Mouse (Mus musculus) cortical plate, adult 2 months (tissue): ENCODE results near the gene Cenpt. TPM values are rescaled to one million over a fixed set of nuclear protein-coding genes. Genes with fewer than 3 reads are reported as not detected.
"Not testable (repeated sequence)": the region's sequence is repeated elsewhere in the genome, so short reads cannot be mapped to it uniquely, and the experiment has no call there.

Experiments used
- H3K27ac ChIP-seq: fragments of 200-500 bp; 2 replicates; pipeline ENCODE4 v1.5.1; 2012; ENCODE audit warnings: low read length, control low read depth, inconsistent platforms; ENCODE audit not compliant: insufficient read depth
- H3K4me1 ChIP-seq: fragments of 200-500 bp; 2 replicates; pipeline ENCODE4 v1.6.1; 2011; ENCODE audit warnings: low read length; ENCODE audit not compliant: control insufficient read depth, insufficient read depth
- H3K4me3 ChIP-seq: fragments of 200-500 bp; 2 replicates; pipeline ENCODE4 v1.5.1; 2011; ENCODE audit warnings: mild to moderate bottlenecking, low read length, control low read depth; ENCODE audit not compliant: insufficient read depth
- CTCF ChIP-seq: fragments of 200-500 bp; IDR thresholded peaks from 2 replicates; pipeline ENCODE4 v1.5.1; 2011; ENCODE audit warnings: mild to moderate bottlenecking, control low read depth, low read length; ENCODE audit not compliant: insufficient read depth; ENCODE audit errors: extremely low read depth
- POLR2A ChIP-seq: fragments of 200-500 bp; IDR thresholded peaks from 2 replicates; pipeline ENCODE4 v1.6.1; 2011; ENCODE audit warnings: mild to moderate bottlenecking, low read length, control low read depth; ENCODE audit not compliant: insufficient read depth; ENCODE audit errors: extremely low read depth
- polyA plus RNA-seq: library from polyadenylated mRNA; depleted of rRNA; stranded (reverse); fragments of >200 nt; gene quantifications from 2 replicates; pipeline ENCODE4 v1.2.3, GENCODE M21; 2012

The Cenpt gene
- polyA plus RNA-seq, 1 experiment: 33.2 TPM

- Histone ChIP-seq H3K27ac (no peak overlapping the region), H3K4me3 (no peak overlapping the region), H3K4me1 (no peaks in the 10 kb centered on the region)
- TF ChIP-seq POLR2A (no peak), CTCF (peak; percentile 57)
Observed at GRCm38 (mm10) chr8:105835318-105835717, 17.8 kb downstream of the Cenpt start.

DNA sequence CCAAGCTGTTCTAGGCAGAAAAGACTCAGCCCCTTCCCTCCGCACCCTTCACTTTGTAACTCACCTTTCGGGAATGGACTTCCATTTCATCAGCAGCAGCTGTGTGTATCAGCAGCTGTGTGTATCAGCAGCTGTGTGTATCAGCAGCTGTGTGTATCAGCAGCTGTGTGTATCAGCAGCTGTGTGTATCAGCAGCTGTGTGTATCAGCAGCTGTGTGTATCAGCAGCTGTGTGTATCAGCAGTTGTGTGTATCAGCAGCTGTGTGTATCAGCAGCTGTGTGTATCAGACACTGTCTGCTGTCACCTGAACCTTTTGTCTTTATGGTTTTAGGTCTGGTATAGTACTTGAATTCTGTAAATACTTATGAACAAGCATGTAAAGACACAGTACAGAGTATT, 19.3 kb downstream of the Cenpt start:
- not testable (repeated sequence) for H3K4me3 ChIP-seq, H3K27ac ChIP-seq, H3K4me1 ChIP-seq

DNA sequence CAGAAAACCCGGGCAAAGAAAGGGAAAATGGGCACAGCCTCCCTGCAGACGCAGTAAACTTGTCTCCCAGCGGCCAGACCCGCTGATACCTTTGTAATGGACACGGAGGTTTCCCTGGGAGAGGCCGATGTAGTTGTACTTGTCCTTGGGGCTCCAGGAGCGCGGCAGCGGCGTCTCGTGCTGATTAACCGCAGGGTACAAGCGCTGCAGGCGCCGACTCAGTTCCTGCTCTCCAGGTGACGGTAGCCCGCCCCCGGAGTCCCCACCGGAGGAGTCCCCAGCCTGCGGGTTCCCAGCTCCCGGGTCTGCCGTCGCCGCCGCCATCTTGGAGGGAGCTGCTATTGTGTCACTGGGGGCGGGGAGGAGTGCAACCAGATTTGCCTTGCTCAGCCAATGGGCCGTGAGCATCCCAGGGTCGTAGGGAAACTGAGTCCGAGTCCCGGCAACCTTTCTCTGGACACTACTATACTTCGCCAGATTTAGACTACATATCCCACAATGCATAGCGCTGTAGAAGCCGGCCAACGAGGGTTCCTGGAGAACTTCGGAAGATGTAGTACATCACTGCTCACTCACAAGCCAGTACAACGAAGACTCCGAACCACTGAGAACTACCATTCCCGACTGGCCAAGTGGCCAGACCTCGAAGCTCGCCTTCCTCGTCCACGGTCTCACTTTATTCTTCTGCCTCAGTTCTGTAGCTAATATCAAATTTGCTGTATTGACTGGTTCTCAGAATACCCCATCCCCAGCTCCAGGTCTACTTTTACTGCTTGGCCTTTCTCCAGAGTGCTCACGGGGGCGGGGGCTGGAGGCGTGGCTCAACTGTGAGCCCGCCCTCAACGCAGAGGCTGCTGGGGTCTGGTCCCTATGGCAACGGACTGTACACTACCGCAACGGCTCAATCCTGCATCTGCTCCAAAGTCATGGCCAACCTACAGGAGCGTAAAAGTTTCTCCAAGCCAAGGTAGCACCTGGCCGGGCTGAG, 25.9 kb downstream of the Cenpt start, which contains the start of the genes Ranbp10 and Tsnaxip1:
Ranbp10 (minus strand) TSS at position 490 of the 988 bp plus-strand sequence.
Tsnaxip1 (plus strand) TSS at position 871 of the 988 bp plus-strand sequence.
- Histone ChIP-seq H3K4me3 (peak within 1 kb of the TSS; percentile 96), H3K4me1 (peaks cover 5% of the 10 kb centered on the region), H3K27ac (no peak within 1 kb of the TSS)
- TF ChIP-seq POLR2A (peak; percentile 62), CTCF (no peak)

GRCm38 (mm10) chr8:105826379-105826778, 26.7 kb downstream of the Cenpt start:
- TF ChIP-seq POLR2A: no peak
- no peak for TF ChIP-seq CTCF
- Histone ChIP-seq H3K4me3 (peak overlapping the region; percentile 96), H3K4me1 (peaks cover 5% of the 10 kb centered on the region), H3K27ac (no peak overlapping the region)

GRCm38 (mm10) chr8:105825506-105825905, 27.6 kb downstream of the Cenpt start:
- H3K4me3 ChIP-seq: peak overlapping the region; percentile 96; the same call in 1 of the 2 replicates
- H3K27ac ChIP-seq: no peak overlapping the region
- H3K4me1 ChIP-seq: peaks cover 8% of the 10 kb centered on the region
- TF ChIP-seq POLR2A: no peak
- no peak for TF ChIP-seq CTCF

GRCm38 (mm10) chr8:105820925-105821324, 32.2 kb downstream of the Cenpt start:
- TF ChIP-seq CTCF: no peak
- H3K27ac ChIP-seq: no peak overlapping the region
- H3K4me1 ChIP-seq: peaks cover 5% of the 10 kb centered on the region
- no peak overlapping the region for H3K4me3 ChIP-seq

DNA sequence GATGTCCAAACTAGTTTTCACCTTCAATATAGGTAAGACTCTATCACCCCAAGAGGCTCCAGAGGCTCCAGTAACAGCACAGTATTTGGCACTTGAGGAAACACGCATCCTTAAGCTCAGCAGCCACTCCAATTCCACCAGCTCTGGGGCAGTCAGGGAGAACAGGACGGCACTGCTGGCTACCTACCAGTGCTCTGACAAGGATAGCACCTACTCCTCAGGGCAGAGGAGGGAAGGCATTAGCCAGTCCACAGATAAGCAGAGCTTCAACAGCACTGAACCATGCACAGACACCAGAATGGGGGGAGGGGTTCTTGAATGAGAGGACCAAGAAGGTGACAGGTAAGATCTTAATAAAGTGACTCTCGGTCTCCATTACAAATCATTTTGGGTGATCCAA, 33.4 kb downstream of the Cenpt start:
- Histone ChIP-seq H3K27ac (no peak overlapping the region), H3K4me3 (no peak overlapping the region), H3K4me1 (peaks cover 3% of the 10 kb centered on the region; the same call in 1 of the 2 replicates)
- TF ChIP-seq POLR2A (no peak), CTCF (no peak)

DNA sequence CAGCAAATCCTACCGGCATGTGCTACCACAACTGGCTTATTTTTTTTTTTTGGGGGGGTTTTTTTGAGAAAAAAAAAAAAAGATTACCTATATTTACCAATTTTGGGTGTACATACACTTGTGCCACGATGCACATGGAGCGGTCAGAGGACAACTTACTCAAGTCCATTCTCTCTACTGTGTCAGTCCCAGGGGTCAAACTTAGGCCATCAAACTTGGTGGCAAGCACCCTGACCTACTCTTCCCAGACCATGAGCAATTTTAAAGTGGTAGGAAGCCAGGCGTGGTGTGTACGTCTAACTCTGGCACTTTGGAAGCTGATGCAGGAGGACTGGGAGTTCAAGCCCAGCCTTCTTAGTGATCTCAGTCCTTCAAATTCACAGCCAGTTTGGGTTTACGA, 39.8 kb downstream of the Cenpt start:
- Histone ChIP-seq H3K4me3 (no peak overlapping the region), H3K27ac (no peak overlapping the region), H3K4me1 (peaks cover 13% of the 10 kb centered on the region)
- TF ChIP-seq POLR2A (no peak), CTCF (no peak)

- Histone ChIP-seq H3K27ac (no peak overlapping the region), H3K4me1 (peaks cover 16% of the 10 kb centered on the region), H3K4me3 (no peak overlapping the region)
- TF ChIP-seq POLR2A (no peak), CTCF (no peak)
Observed at GRCm38 (mm10) chr8:105812511-105812910, 40.6 kb downstream of the Cenpt start.

DNA sequence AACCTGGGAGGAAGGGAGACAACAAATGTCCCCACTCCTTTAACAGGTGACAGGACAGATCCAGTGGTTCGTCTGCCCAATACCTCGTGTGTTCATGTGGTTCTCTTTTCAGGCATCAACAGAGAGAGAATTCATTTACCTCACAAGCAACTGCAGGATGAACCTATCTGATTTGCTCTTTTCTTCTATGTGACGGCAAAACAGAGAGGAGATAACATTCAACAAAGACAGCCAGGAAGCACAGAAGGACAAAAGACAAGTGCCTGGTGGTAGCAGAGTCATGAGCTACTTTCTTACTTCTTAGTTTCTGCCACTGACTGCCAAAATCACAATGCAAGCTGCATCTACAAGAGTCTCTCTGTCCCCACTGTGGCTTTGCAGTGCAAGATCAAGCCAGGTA, 41.5 kb downstream of the Cenpt start:
- Histone ChIP-seq H3K4me1 (peaks cover 17% of the 10 kb centered on the region), H3K27ac (no peak overlapping the region), H3K4me3 (no peak overlapping the region)
- TF ChIP-seq CTCF: no peak
- TF ChIP-seq POLR2A: no peak
